In genomic region chr11:112256326-112256725, GRCm38 (mm10) we compare ENCODE assay signal across 12 mouse cellular contexts.
"Had no signal": no experiment of that assay in that cellular context is flagged by ENCODE, and none has a peak within 500 bp of the region (broad histone marks: within the 10 kb centered on the region; RNA-seq: fewer than 3 reads in every experiment).

No protein-coding gene starts in this region.

- DNase-seq: left cerebral cortex, postnatal 4 days; liver; liver, embryonic 13.5 days; liver, postnatal 0 days; lung, adult 18-20 months; lung, adult 2 months; lung, embryonic 14.5 days; lung, postnatal 10 days; lung, postnatal 14 days; lung, postnatal 36 days; lung, postnatal 4 days; midbrain, embryonic 14.5 days had no signal
